Mouse (Mus musculus) frontal cortex, adult 2 months (tissue): ENCODE measurements at regions not wholly inside any gene's neighbourhood (a gene's known extent, or its start where the extent isn't known, plus 50 kb on each side); places are given as distances from the start of the nearest gene placed in this dataset.

Source experiments
- DNase-seq, 2 experiments: peaks; one replicate each; pipeline ENCODE4 v3.0.0; 2022; ENCODE audit warnings: low spot score in 1 of 2; ENCODE audit errors: extremely low spot score in 1 of 2

DNA sequence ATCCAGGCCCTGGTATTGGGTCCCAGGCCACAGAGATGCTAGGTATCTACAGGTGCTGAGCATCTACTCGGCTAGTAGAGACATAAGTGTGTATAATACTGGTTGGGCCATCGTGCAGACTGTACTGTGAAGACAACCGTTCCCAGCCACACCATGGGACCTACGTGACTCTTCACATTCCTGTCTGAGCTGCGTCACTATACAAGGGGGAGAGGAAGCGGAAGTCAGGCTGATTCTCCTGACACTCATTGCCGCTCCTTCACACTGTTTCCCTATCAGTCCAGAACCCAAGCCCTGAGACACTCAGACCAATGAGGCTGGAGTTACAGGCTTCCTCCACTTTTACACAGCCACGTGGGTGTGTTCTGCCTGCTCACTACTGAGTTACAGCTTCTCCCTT lies 181.1 kb downstream of the Ly86 start:
- DNase-seq, result no peak

- DNase-seq, result no peak
Measured at GRCm38 (mm10) chr13:37528380-37528779, 183.4 kb downstream of the Ly86 start.

- DNase-seq, result no peak
Measured at GRCm38 (mm10) chr13:37528876-37529275, 183.9 kb downstream of the Ly86 start.

- no peak for DNase-seq
Measured at GRCm38 (mm10) chr13:37531512-37532183, 186.6 kb downstream of the Ly86 start.

DNA sequence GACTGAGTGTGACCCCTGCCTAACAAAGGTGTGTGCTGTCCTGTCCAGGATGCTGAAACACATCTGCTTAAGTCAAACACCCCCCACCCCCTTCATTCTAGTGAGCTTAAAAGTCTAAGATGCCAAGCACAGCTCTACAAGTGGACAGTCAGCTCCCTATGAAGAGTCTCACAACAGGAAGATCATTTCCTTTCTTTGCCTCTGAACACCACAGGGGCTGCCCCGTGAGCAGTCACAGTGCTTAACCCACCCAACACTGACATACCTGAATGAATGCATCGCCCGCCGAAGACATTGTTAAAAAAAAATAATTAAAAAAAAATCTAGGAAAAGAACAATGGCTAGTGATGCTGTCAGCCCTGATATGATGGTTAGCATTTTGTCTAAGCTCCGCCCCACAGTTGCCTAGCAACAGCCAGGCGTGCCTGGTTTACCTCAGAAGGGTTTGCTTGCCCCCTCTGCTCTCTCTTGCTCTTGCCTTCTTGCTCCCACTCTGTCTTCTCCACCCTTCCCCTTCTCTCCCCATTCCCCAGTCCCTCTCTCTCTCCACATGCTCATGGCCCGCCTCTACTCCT lies 187.7 kb downstream of the Ly86 start:
- DNase-seq, result no peak

DNA sequence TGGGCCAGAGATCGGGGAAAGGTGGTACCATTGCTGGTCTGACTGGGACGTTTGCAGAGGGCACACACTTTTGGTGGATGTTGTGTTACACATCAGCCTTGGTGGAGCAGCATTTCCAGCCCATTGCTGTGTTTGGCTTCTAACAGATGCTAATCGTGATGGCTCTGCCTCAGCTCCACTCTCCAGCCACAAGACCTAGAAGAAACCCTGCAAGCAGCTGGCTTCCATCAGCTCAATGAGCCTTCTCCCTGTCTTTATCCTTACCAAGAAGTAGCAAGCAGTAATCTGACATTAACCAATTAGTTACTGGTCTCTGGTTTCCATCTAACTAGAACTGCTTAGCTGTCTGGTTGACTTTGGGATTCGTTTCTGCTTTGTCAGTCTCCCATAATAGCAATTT lies 188.8 kb downstream of the Ly86 start:
- DNase-seq, result no peak

GRCm38 (mm10) chr13:37537330-37537729 lies 192.3 kb downstream of the Ly86 start:
- no peak for DNase-seq

GRCm38 (mm10) chr13:37537793-37538192 lies 192.8 kb downstream of the Ly86 start:
- no peak for DNase-seq

DNA sequence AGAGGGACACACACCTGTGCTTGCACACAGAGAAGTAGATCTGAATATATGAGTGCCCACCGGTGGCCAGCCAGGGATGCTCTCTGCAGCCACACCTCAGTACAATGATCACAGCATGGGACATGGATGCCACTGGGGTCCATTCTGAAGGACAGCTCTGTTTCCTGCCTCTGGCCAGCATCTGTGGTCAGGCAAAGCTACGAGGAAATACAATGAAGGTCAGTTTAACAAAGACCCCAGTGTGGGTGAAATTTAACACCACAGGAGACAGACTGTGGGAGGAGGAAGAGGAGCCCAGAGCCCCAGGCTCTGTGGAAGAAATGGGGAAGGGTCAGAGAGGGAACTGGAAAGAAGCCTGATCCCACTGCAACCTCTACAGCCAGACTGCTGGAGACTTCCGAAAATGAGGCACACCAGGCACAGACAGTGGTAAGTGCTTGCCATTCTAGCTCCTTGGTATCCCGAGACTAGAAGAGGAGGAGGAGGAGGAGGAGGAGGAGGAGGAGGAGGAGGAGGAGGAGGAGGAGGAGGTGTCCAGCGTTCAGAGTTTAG lies 196.0 kb downstream of the Ly86 start:
- DNase-seq, result no peak

DNA sequence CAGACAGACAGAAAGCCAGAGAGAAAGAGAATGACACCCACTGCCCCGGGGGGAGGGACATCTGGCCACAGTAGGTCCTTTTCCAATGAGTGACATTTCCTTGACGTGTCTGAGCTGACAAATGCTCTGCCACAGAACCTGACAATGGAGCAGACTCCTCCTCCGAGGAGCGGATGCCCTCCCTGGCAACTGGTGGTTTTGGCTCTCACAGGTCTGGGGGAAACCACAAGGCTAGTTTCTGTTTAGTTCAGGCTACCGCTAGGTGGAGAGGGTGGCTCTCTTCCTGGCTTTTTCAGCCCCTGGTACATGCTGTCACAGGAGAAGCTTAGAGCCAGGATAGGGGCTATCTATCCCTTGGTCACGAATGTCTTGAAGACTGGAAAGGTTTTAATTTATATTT lies 196.7 kb downstream of the Ly86 start:
- peak; percentile 16 to 50 for DNase-seq

DNA sequence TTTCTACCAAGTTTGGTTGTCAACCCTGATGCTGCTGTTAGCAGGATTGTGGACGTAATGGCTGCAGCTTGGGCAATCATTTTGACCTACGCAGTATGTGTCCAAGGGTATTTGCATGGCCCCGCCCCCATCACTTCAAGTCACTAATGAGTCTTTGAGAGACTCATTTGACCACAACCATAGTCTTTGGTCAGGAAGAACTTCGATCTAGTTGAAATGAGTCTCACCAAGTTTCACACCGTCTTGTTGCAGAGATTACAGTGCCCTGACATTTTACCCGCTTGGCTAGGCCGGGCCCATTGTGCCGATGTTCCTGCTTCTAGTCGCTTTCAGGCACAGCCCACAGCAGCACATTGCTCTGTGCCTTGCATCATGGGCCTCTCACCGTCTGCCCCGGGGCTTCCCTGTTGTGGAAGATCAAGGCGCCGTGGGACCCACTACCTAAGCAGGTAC lies 197.8 kb downstream of the Ly86 start:
- no peak for DNase-seq

- DNase-seq, result no peak
Measured at GRCm38 (mm10) chr13:37543788-37544187, 198.8 kb downstream of the Ly86 start.

DNA sequence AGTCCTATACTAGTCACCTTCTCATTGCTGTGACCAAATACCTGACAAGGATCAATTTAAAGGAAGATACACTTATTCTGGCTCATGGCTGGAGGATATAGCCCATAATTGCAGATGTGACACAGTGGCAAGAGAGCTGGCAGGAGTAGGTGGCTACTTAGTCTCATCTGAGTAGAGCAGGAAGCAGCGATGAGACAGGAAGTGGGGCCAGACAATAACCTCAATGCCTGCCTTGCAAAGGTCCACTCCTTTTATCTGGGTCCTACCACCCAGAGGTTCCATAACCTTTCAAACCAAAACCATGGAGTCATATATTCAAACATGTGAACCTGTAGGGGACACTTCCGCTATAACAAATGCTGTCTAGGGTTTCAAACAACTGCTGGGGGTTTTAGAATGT lies 199.7 kb downstream of the Ly86 start:
- no peak for DNase-seq

DNA sequence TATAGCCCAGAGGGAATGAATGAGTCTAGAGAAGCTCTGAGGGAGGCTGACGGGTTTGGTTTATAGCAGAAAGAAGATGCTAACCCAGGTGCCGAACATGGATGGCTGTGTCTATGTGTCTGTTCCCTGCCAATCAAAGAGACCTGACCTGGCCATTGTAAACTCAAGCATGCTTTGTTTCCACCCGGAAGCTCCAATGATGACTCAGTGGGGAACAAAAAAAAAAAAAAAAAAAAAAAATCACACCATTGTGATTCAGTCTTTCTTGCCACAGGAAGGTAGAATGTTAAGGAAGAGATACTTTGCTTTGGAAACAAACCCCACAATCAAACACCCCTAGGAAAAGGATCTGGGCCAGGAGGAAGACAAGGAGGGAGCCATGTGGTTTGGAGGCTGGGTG lies 201.5 kb downstream of the Ly86 start:
- DNase-seq, result no peak

GRCm38 (mm10) chr13:37550584-37550983 lies 205.6 kb downstream of the Ly86 start:
- no peak for DNase-seq

DNA sequence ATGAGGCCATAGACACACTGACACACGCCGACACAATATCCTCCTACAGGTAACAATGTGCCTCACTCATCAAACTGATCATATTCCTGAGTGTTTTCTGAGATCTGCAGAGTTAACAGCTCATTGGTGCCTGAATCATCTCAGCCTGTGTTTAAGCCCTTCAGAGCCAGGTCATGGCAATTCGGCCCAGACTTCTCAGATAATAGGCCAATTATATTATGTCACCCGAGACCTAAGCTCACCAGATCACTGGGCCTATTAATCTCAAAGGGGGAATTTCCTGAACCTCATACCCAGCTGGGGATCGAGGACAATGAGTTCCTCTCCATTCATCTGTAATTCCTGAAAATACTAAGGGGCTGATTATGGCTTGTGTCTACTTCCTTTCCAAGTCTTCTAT lies 208.4 kb downstream of the Ly86 start:
- DNase-seq, result no peak

DNA sequence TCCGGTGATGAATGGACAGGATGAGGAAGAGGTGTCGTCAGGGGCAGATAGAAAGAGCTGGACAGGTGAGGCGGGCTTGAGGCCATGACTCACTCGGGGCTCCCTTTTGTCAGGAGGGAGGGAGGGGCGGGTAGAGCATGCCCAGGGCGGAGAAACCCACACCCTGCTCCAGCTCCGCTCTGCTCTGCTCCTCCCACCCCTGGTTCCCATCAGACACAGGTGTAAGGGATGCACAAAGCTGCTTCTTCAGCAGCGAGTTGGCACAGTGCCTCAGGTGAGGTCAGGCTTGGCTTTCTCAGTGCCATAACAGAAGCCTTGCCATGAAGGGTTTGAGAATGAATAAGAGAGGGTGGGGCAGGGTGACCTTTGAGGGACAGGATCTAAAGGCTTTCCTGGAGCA lies 212.2 kb downstream of the Ly86 start:
- DNase-seq, result no peak

- DNase-seq, result no peak
Measured at GRCm38 (mm10) chr13:37557766-37558165, 212.8 kb downstream of the Ly86 start.

DNA sequence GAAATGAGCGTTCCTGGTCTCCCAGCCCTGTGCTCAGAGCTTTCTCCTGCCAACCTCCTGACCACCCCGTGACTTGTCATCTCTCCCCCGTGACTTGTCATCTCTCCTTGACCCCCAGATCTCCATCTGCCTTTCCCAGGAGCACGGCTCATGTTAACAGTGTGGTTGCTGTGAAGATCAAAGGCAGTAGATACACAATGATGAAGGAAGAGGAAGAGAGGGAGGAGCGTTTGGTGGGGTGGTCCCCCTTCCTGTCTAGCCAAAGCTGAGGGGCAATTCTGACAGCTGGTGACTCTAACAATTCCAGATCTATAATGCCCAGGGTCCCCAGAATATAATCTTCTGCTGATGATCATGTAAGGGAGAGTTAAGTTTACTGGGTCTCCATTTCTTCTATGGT lies 214.0 kb downstream of the Ly86 start:
- DNase-seq, result no peak

- DNase-seq, result no peak
Measured at GRCm38 (mm10) chr13:37559706-37560313, 214.8 kb downstream of the Ly86 start.

- DNase-seq, result no peak
Measured at GRCm38 (mm10) chr13:37560387-37560786, 215.4 kb downstream of the Ly86 start.

DNA sequence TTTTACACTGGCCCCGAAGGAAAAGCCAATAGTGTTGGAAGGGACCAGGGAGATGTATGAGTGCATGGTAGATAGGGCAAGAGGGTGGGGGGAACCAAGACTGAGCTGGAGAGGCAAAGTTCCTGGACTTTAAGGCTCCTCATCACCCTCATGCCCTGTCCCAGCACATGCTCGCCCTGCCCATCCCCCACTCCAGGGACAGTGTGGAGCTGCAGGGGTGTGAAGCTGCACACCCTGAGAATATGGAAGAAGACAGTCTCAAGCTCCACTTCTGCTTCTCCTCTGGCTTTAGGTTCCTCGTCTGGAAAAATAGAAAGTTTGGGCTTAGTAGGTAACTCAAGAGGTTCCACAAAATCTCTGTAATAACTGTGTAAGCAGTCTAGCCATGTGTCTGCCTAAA lies 215.8 kb downstream of the Ly86 start:
- no peak for DNase-seq
